Mouse (Mus musculus) midbrain, postnatal 0 days (tissue): ENCODE results near the gene Klc1. TPM values are rescaled to one million over a fixed set of nuclear protein-coding genes. Genes with fewer than 3 reads are reported as not detected.

ENCODE experiments used
- ATAC-seq: fragments of 200-750 bp; cut with Nextera tagmentation; 2 replicates; pipeline ENCODE4 v1.8.0; 2017; ENCODE audit warnings: moderate number of reproducible peaks, mild to moderate bottlenecking, moderate TSS enrichment, moderate library complexity; ENCODE audit not compliant: low FRiP score
- DNase-seq: peaks from one replicate; pipeline ENCODE4 v3.0.0-alpha.2; 2015; ENCODE audit warnings: low spot score
- H3K27ac ChIP-seq: fragments of 300-500 bp; sonication (generic); 2 replicates; pipeline ENCODE4 v1.5.1; 2014; ENCODE audit warnings: low read depth, mild to moderate bottlenecking, low read length, mixed read lengths
- H3K27me3 ChIP-seq: fragments of 300-500 bp; sonication (generic); 2 replicates; pipeline ENCODE4 v1.6.1; 2014; ENCODE audit warnings: low read length, control low read depth, mixed read lengths; ENCODE audit not compliant: insufficient read depth
- H3K36me3 ChIP-seq: fragments of 300-500 bp; sonication (generic); 2 replicates; pipeline ENCODE4 v1.6.1; 2014; ENCODE audit warnings: low read length, control low read depth, mixed read lengths; ENCODE audit not compliant: insufficient read depth
- H3K4me1 ChIP-seq: fragments of 300-500 bp; sonication (generic); 2 replicates; pipeline ENCODE4 v1.6.1; 2014; ENCODE audit warnings: mild to moderate bottlenecking, control low read depth, antibody characterized with exemption, low read length, mixed read lengths; ENCODE audit not compliant: insufficient read depth
- H3K4me2 ChIP-seq: fragments of 300-500 bp; sonication (generic); 2 replicates; pipeline ENCODE4 v1.6.1; 2014; ENCODE audit warnings: low read depth, mild to moderate bottlenecking, low read length, mixed read lengths; ENCODE audit not compliant: poor library complexity, severe bottlenecking
- H3K4me3 ChIP-seq: fragments of 300-500 bp; sonication (generic); 2 replicates; pipeline ENCODE4 v1.5.1; 2014; ENCODE audit warnings: low read depth, mild to moderate bottlenecking, low read length, moderate library complexity
- H3K9ac ChIP-seq: fragments of 300-500 bp; sonication (generic); replicated peaks from 2 replicates; pipeline ENCODE4 v1.6.1; 2014; ENCODE audit warnings: mild to moderate bottlenecking, low read length, moderate library complexity, mixed read lengths; ENCODE audit not compliant: poor library complexity, severe bottlenecking
- H3K9me3 ChIP-seq: fragments of 300-500 bp; sonication (generic); 2 replicates; pipeline ENCODE4 v1.6.1; 2016; ENCODE audit warnings: low read length, control low read depth
- CTCF ChIP-seq: IDR thresholded peaks from 2 replicates; pipeline ENCODE4 v1.5.1; 2016; ENCODE audit warnings: antibody characterized with exemption, mild to moderate bottlenecking
- WGBS: fragments of 180-500 bp; shearing (Covaris S2); extraction: QIAGEN DNeasy Blood & Tissue Kit; methylation state at CpG from one replicate; pipeline ENCODE4 v1.1.7; 2014; 5-methylcytosine and 5-hydroxymethylcytosine counted together
- polyA plus RNA-seq: library from polyadenylated mRNA; unstranded; fragments of >200 nt; fragmentation: Nextera tagmentation; extraction: Ambion mirVana; gene quantifications from 2 replicates; pipeline ENCODE4 v1.2.1, GENCODE M21; 2015
- total RNA-seq: library from RNA; depleted of rRNA; stranded (reverse); fragments of >200 nt; gene quantifications from 2 replicates; pipeline ENCODE4 v1.2.3, GENCODE M21; 2014

Klc1 gene
- total and polyA plus RNA-seq, 2 experiments from 2014 or later: 509 to 653 TPM

GRCm38 (mm10) chr12:111794526-111795179 is 36.0 kb downstream of the Klc1 start:
- DNase-seq: no peak
- peaks cover 49% of the 10 kb centered on the region for H3K36me3 ChIP-seq
- H3K27ac ChIP-seq: no peak overlapping the region
- H3K4me3 ChIP-seq: no peak overlapping the region
- H3K27me3 ChIP-seq: no peaks in the 10 kb centered on the region
- no peaks in the 10 kb centered on the region for H3K4me1 ChIP-seq
- WGBS: 94% methylated on average over 18 of the region's 18 CpGs
- no peak for ATAC-seq
- no peak for TF ChIP-seq CTCF
- no peaks in the 10 kb centered on the region for H3K9me3 ChIP-seq
- H3K4me2 ChIP-seq: no peak overlapping the region
- no peak overlapping the region for H3K9ac ChIP-seq

DNA sequence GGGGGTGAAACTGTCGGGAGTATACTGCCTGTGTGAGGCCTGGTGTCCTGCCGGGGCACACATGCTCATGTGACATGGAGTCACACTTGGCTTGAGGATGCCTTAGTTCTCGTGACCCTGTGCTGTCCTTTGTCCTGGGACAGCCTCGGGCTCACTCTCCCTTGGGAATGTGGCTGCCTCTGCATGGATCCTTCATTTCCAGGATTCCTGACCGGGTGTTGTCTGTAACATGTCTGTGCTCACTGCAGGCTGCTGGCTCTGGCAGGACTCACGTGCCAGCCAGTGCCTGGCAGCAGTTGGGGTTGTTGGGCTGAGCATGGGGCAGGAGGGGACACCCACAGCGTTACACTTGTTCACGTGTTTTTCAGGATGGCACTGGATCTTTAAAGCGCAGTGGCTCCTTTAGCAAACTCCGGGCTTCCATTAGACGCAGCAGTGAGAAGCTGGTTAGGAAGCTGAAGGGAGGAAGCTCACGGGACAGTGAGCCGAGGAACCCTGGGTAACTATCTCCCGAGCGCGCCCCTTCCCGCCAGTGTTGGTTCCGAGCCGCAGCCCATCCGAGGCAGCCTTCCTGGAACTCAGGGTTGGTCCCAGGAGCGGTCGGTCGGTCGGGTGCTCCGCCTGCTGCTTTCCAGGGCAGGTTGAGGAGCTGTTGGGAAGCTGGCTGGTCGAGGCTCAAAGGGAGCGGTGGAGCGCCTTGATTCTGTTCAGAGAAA is 36.7 kb downstream of the Klc1 start:
- Histone ChIP-seq H3K9ac (no peak overlapping the region), H3K4me2 (no peak overlapping the region), H3K27ac (no peak overlapping the region), H3K4me1 (no peaks in the 10 kb centered on the region), H3K4me3 (no peak overlapping the region), H3K36me3 (peaks cover 42% of the 10 kb centered on the region), H3K9me3 (no peaks in the 10 kb centered on the region), H3K27me3 (no peaks in the 10 kb centered on the region)
- DNase-seq (no peak), ATAC-seq (no peak)
- 92% methylated on average over 28 of the region's 28 CpGs for WGBS
- TF ChIP-seq CTCF: no peak

- peaks cover 44% of the 10 kb centered on the region for H3K36me3 ChIP-seq
- TF ChIP-seq CTCF: no peak
- no peak for ATAC-seq
Measured at GRCm38 (mm10) chr12:111797251-111797650, 38.6 kb downstream of the Klc1 start.

DNA sequence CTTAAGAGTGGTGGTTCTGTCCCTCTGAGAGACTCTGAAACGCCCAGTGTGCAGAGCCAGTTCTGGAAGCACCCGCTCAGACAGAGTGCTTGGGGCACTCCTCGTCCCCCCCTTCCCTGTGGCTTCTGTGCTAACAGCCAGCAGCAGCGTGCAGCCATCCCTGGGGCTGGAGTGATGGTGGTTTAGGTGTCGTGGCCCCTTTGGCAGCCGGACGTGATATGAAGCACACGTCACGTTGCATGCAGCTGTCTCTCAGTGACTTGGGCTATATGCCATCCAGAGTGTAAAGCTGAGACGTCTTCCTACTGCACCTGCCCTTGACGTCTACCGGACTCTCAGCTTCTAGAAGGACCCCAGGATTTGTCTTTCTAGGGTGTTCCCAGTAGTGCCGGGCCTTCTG is 39.8 kb downstream of the Klc1 start:
- Histone ChIP-seq H3K27me3 (no peaks in the 10 kb centered on the region), H3K4me3 (no peak overlapping the region), H3K27ac (no peak overlapping the region), H3K9ac (no peak overlapping the region), H3K9me3 (no peaks in the 10 kb centered on the region), H3K4me2 (no peak overlapping the region), H3K4me1 (no peaks in the 10 kb centered on the region), H3K36me3 (peaks cover 45% of the 10 kb centered on the region)
- no peak for TF ChIP-seq CTCF
- ATAC-seq (no peak), DNase-seq (no peak)
- WGBS: 95% methylated on average over 13 of the region's 13 CpGs

More at GRCm38 (mm10) chr12:111797251-111797650, 38.6 kb downstream of the Klc1 start:
- no peak overlapping the region for H3K9ac ChIP-seq
- H3K4me1 ChIP-seq: no peaks in the 10 kb centered on the region
- 84% methylated on average over 8 of the region's 8 CpGs for WGBS
- no peaks in the 10 kb centered on the region for H3K27me3 ChIP-seq
- no peak overlapping the region for H3K27ac ChIP-seq
- no peak overlapping the region for H3K4me2 ChIP-seq
- no peaks in the 10 kb centered on the region for H3K9me3 ChIP-seq
- H3K4me3 ChIP-seq: no peak overlapping the region
- DNase-seq: no peak

DNA sequence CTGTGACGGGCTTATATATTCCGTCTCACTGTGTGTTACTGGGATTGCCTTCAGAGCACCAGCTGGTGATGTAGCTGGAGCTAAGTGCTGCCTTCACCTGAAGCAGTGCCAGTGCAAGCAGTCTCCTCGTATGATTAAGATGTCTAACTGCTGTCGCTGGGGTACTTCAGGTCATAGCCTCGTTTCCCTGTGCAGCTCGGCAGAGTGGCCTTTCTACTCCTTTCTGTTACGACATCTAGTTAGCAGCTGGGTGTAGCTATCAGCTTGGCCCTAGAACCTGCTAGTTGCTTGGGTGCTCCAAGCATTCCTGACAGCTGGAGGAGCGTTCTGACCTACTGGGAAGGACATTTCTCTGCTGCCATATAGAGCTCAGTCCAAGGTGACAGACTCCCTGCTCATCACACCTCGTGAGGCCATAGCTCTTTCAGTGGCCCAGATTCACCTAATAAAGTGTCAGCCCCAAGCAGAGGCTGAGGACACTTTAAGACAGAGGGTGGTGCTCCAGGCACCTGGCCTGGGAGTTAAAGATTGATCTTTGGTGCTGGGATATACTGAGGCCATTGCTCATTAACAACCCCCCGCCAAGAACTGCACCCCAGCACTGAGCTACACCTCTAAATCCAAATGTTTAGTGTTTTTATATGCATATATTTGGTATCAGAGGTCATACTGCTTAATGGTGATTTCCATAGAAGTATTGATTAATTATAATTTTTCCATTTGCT is 42.0 kb downstream of the Klc1 start:
- WGBS: 85% methylated on average over 10 of the region's 10 CpGs
- TF ChIP-seq CTCF: no peak
- Histone ChIP-seq H3K9me3 (no peaks in the 10 kb centered on the region), H3K27ac (no peak overlapping the region), H3K4me2 (no peak overlapping the region), H3K36me3 (peaks cover 33% of the 10 kb centered on the region), H3K27me3 (no peaks in the 10 kb centered on the region), H3K4me1 (no peaks in the 10 kb centered on the region), H3K4me3 (no peak overlapping the region), H3K9ac (no peak overlapping the region)
- no peak for ATAC-seq
- no peak for DNase-seq

DNA sequence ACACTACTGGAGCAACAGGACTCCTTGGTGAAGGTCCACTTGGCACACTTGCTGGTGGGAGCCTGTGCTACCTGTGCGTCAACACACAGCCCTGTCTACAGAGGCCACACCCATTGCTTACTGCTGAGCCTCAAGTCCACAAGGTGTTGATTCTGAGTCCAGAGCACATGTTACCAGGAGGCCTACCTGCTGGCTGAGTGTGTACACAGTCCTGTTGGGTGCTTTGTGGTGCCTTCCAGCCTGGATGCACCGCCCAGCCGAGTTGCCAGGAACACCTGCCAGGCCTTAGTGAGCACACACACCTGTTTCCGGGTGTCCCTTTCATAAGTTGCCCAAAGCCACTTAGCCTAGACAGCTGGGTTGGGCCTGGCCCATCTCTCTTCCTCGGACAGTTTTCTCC is 44.9 kb downstream of the Klc1 start:
- no peak for DNase-seq
- no peak for ATAC-seq

More for the DNA sequence above, 44.9 kb downstream of the Klc1 start:
- Histone ChIP-seq H3K27ac (no peak overlapping the region), H3K4me2 (no peak overlapping the region), H3K4me1 (no peaks in the 10 kb centered on the region), H3K27me3 (no peaks in the 10 kb centered on the region), H3K36me3 (peaks cover 46% of the 10 kb centered on the region), H3K9ac (no peak overlapping the region), H3K9me3 (no peaks in the 10 kb centered on the region), H3K4me3 (no peak overlapping the region)
- WGBS: 92% methylated on average over 5 of the region's 5 CpGs
- no peak for TF ChIP-seq CTCF
